Mouse (Mus musculus): ENCODE results near the gene Fcgrt. TPM values are rescaled to one million over a fixed set of nuclear protein-coding genes. Genes with fewer than 3 reads are reported as not detected.

The Fcgrt gene
- polyA plus RNA-seq, 1 experiment from 2014 or later, result 143 TPM

DNA sequence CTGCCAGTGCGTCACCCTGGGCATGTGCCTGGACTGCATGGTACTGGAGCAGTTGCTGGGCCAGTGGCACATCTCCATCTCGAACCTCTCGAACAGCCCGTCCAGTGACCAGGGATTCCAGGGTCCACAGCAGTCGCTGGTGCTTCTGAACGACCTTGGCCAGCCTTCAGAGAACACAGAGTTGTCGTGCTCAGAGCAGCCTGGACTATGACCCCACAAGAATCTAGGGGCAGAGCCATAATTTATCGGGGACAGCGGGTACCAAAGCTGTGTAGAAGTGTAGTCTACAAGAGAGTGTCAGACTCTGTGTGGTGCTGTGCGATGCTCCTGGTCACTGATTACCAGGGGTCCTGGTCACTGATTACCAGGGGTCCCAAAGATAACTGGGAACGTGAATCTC, 44.2 kb upstream of the Fcgrt start:
- TF ChIP-seq CTCF (IDR thresholded peaks at IDR 0.05), result no peak
- no peak for TF ChIP-seq EP300 (IDR thresholded peaks at IDR 0.05)
- no peak overlapping the region for H3K4me3 ChIP-seq (ENCODE audit: low read depth, low read length)
- H3K9me3 ChIP-seq (ENCODE audit: low read length), result no peaks in the 10 kb centered on the region
- DNase-seq (ENCODE audit: low spot score) (no peak), ATAC-seq (no peak)
- no peak overlapping the region for H3K4me2 ChIP-seq (replicated peaks; ENCODE audit: low read depth, low read length)
- H3K27ac ChIP-seq (ENCODE audit: low read length), result no peak overlapping the region
- no peaks in the 10 kb centered on the region for H3K4me1 ChIP-seq (ENCODE audit: insufficient read depth, low read depth, low read length)
- H3K36me3 ChIP-seq (ENCODE audit: insufficient read depth, low read length), result 0 out of 2 replicates have a peak, but pooled peaks cover 12% of the 10 kb centered on the region
- H3K9ac ChIP-seq (replicated peaks; ENCODE audit: low read depth), result no peak overlapping the region
- 66% methylated on average over 11 of the region's 11 CpGs for WGBS
- H3K27me3 ChIP-seq (replicated peaks; ENCODE audit: insufficient read depth, low read length), result no peaks in the 10 kb centered on the region

- WGBS, result 90% methylated on average over 11 of the region's 11 CpGs
- DNase-seq (ENCODE audit: low spot score) (no peak), ATAC-seq (no peak)
- H3K9me3 ChIP-seq (ENCODE audit: low read length), result no peaks in the 10 kb centered on the region
- TF ChIP-seq CTCF (IDR thresholded peaks at IDR 0.05) (no peak), EP300 (IDR thresholded peaks at IDR 0.05) (no peak)
- no peak overlapping the region for H3K4me3 ChIP-seq (ENCODE audit: low read depth, low read length)
- no peaks in the 10 kb centered on the region for H3K4me1 ChIP-seq (ENCODE audit: insufficient read depth, low read depth, low read length)
- H3K9ac ChIP-seq (replicated peaks; ENCODE audit: low read depth), result no peak overlapping the region
- no peaks in the 10 kb centered on the region for H3K27me3 ChIP-seq (replicated peaks; ENCODE audit: insufficient read depth, low read length)
- H3K4me2 ChIP-seq (replicated peaks; ENCODE audit: low read depth, low read length), result no peak overlapping the region
- H3K36me3 ChIP-seq (ENCODE audit: insufficient read depth, low read length), result 0 out of 2 replicates have a peak, but pooled peaks cover 12% of the 10 kb centered on the region
- H3K27ac ChIP-seq (ENCODE audit: low read length), result no peak overlapping the region
Measured at GRCm38 (mm10) chr7:45147267-45147666, 43.6 kb upstream of the Fcgrt start.

- no peak overlapping the region for H3K4me2 ChIP-seq (replicated peaks; ENCODE audit: low read depth, low read length)
- 93% methylated on average over 8 of the region's 8 CpGs for WGBS
- no peaks in the 10 kb centered on the region for H3K4me1 ChIP-seq (ENCODE audit: insufficient read depth, low read depth, low read length)
- no peak overlapping the region for H3K9ac ChIP-seq (replicated peaks; ENCODE audit: low read depth)
- 0 out of 2 replicates have a peak, but pooled peaks cover 12% of the 10 kb centered on the region for H3K36me3 ChIP-seq (ENCODE audit: insufficient read depth, low read length)
- no peaks in the 10 kb centered on the region for H3K27me3 ChIP-seq (replicated peaks; ENCODE audit: insufficient read depth, low read length)
- DNase-seq (ENCODE audit: low spot score) (no peak), ATAC-seq (no peak)
- no peaks in the 10 kb centered on the region for H3K9me3 ChIP-seq (ENCODE audit: low read length)
- H3K4me3 ChIP-seq (ENCODE audit: low read depth, low read length), result no peak overlapping the region
- TF ChIP-seq EP300 (IDR thresholded peaks at IDR 0.05) (no peak), CTCF (IDR thresholded peaks at IDR 0.05) (no peak)
- no peak overlapping the region for H3K27ac ChIP-seq (ENCODE audit: low read length)
Measured at GRCm38 (mm10) chr7:45145460-45145859, 41.8 kb upstream of the Fcgrt start.

DNA sequence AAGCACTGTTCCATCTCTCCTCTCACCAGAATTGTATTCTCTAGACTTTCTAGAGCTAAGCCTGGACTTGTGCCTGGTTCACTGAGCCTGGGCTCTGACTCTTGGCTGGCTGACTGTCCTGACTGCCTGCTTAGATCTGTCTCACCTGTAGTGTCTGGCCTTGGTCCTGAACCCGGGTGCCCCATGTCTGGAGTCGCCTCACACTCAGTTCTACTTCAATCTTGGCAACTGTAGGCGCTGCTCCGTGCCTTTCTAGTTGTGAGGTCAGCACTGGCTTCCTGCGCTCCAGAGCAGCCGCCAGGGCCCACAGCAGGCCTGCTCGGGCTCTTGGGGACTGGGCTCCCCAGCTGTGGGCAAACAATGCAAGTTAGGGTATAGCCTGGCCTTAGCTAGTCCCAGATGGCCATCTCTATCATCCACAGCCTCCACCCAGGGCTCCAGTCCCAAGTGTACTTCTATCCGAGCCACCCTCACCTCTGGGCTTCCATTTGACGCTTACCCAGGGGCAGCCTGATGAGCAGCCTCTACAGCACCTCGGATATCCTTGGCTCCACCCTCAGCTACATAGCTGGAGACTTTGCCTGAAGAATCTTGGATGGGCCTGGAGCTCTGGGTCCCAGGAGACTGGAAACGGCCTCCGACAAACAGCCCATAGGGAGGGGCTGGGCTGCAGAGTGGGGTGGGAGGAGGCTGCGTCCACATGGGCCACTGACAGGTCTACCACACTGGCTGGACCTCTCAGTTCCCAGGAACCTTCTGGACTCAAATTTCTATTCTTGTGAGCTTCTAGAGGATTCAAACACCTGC, 40.9 kb upstream of the Fcgrt start:
- no peak for TF ChIP-seq CTCF (IDR thresholded peaks at IDR 0.05)
- no peak for TF ChIP-seq EP300 (IDR thresholded peaks at IDR 0.05)
- Histone ChIP-seq H3K9ac (replicated peaks; ENCODE audit: low read depth) (no peak overlapping the region), H3K9me3 (ENCODE audit: low read length) (no peaks in the 10 kb centered on the region), H3K27me3 (replicated peaks; ENCODE audit: insufficient read depth, low read length) (no peaks in the 10 kb centered on the region), H3K4me3 (ENCODE audit: low read depth, low read length) (no peak overlapping the region), H3K4me1 (ENCODE audit: insufficient read depth, low read depth, low read length) (no peaks in the 10 kb centered on the region), H3K4me2 (replicated peaks; ENCODE audit: low read depth, low read length) (no peak overlapping the region), H3K27ac (ENCODE audit: low read length) (no peak overlapping the region), H3K36me3 (ENCODE audit: insufficient read depth, low read length) (0 out of 2 replicates have a peak, but pooled peaks cover 12% of the 10 kb centered on the region)
- ATAC-seq (no peak), DNase-seq (ENCODE audit: low spot score) (no peak)
- 78% methylated on average over 13 of the region's 13 CpGs for WGBS

DNA sequence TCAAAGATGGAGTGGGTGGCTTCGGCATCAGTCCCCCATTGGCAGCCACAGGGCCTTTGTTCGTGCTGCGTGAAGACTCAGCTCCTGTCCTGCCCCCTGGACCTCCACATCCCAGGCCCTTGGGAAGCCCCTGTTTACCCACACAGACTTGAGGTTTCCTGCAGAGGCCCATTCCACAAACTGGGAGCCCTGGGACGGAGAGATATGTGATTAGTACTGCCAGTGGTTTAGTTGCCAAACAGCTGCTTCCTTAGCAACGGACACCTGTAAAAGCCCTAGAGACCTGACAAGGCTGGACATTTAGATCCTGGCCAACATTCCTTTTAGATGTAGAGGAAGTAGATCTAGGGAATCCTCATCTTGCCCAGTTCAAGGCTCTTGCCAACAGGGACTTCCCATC, 38.3 kb upstream of the Fcgrt start:
- Histone ChIP-seq H3K9me3 (ENCODE audit: low read length) (no peaks in the 10 kb centered on the region), H3K36me3 (ENCODE audit: insufficient read depth, low read length) (0 out of 2 replicates have a peak, but pooled peaks cover 12% of the 10 kb centered on the region)

GRCm38 (mm10) chr7:45141319-45141718, 37.7 kb upstream of the Fcgrt start:
- 82% methylated on average over 3 of the region's 3 CpGs for WGBS
- ATAC-seq (no peak), DNase-seq (ENCODE audit: low spot score) (no peak)
- no peaks in the 10 kb centered on the region for H3K9me3 ChIP-seq (ENCODE audit: low read length)
- no peaks in the 10 kb centered on the region for H3K27me3 ChIP-seq (replicated peaks; ENCODE audit: insufficient read depth, low read length)
- no peak overlapping the region for H3K4me2 ChIP-seq (replicated peaks; ENCODE audit: low read depth, low read length)
- H3K27ac ChIP-seq (ENCODE audit: low read length), result no peak overlapping the region
- 0 out of 2 replicates have a peak, but pooled peaks cover 12% of the 10 kb centered on the region for H3K36me3 ChIP-seq (ENCODE audit: insufficient read depth, low read length)
- H3K9ac ChIP-seq (replicated peaks; ENCODE audit: low read depth), result no peak overlapping the region
- no peak overlapping the region for H3K4me3 ChIP-seq (ENCODE audit: low read depth, low read length)
- TF ChIP-seq EP300 (IDR thresholded peaks at IDR 0.05) (no peak), CTCF (IDR thresholded peaks at IDR 0.05) (no peak)
- no peaks in the 10 kb centered on the region for H3K4me1 ChIP-seq (ENCODE audit: insufficient read depth, low read depth, low read length)

More for the DNA sequence above, 38.3 kb upstream of the Fcgrt start:
- TF ChIP-seq CTCF (IDR thresholded peaks at IDR 0.05) (no peak), EP300 (IDR thresholded peaks at IDR 0.05) (no peak)
- no peaks in the 10 kb centered on the region for H3K4me1 ChIP-seq (ENCODE audit: insufficient read depth, low read depth, low read length)
- DNase-seq (ENCODE audit: low spot score), result no peak
- no peak overlapping the region for H3K27ac ChIP-seq (ENCODE audit: low read length)
- WGBS, result 89% methylated on average over 5 of the region's 5 CpGs
- no peak overlapping the region for H3K9ac ChIP-seq (replicated peaks; ENCODE audit: low read depth)
- H3K27me3 ChIP-seq (replicated peaks; ENCODE audit: insufficient read depth, low read length), result no peaks in the 10 kb centered on the region
- H3K4me3 ChIP-seq (ENCODE audit: low read depth, low read length), result no peak overlapping the region
- no peak for ATAC-seq
- no peak overlapping the region for H3K4me2 ChIP-seq (replicated peaks; ENCODE audit: low read depth, low read length)
